16 mouse cellular contexts compared by ENCODE assay signal in the genomic region with DNA sequence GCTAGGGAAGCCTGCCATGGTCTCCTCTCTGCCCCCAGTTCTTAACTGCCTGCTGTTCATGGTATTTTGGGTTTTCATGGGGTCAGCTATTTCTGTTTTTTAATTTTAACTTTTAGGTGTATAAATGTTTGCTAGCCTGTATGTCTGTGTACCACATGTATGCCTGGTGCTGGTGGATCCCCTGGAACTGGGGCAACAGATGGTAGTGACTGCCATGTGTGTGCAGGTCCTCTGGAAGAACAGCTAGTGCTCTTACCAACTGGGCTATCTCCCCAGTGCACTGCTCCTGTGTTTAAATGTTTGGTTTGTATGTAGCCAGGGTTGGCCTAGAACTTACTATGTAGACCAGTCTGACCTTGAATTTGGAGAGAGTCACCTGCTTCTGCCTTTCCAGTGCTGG. TPM values are rescaled to one million over a fixed set of nuclear protein-coding genes. Genes with fewer than 3 reads are reported as not detected.
"Had no signal": no experiment of that assay in that cellular context is flagged by ENCODE, and none has a peak within 500 bp of the region (broad histone marks: within the 10 kb centered on the region; RNA-seq: fewer than 3 reads in every experiment).

No protein-coding gene starts in this region.

- H3K9me3 ChIP-seq: neural tube, embryonic 15.5 days; stomach, embryonic 15.5 days had no signal

- DNase-seq: retina, postnatal 1 day; right cerebral cortex, adult 18-20 months; right cerebral cortex, postnatal 14 days; right cerebral cortex, postnatal 25 days; right cerebral cortex, postnatal 4 days; spleen, adult 18-20 months; thymus, adult 18-20 months; thymus, adult 2 months; thymus, postnatal 14 days; thymus, postnatal 25 days; thymus, postnatal 36 days; thymus, postnatal 4 days had no signal

- H3K27me3 ChIP-seq: neural tube, embryonic 15.5 days; stomach, embryonic 15.5 days had no signal

- H3K4me1 ChIP-seq: neural tube, embryonic 15.5 days had no signal

- H3K36me3 ChIP-seq: neural tube, embryonic 15.5 days had no signal

- H3K4me3 ChIP-seq: neural tube, embryonic 15.5 days; stomach, embryonic 15.5 days had no signal

- H3K27ac ChIP-seq: neural tube, embryonic 15.5 days; stomach, embryonic 15.5 days; stomach, postnatal 0 days had no signal

- H3K4me2 ChIP-seq: neural tube, embryonic 15.5 days; stomach, embryonic 15.5 days had no signal

- H3K9ac ChIP-seq: neural tube, embryonic 15.5 days; stomach, embryonic 15.5 days had no signal

RNA-seq across cellular contexts. Expression of a gene that starts 8.5 kb away (rescaled TPM):
- total RNA-seq: neutrophil, adult 5-6 weeks had no signal
